Mouse (Mus musculus): ENCODE data around the gene Phldb3. TPM values are rescaled to one million over a fixed set of nuclear protein-coding genes. Genes with fewer than 3 reads are reported as not detected.

The Phldb3 gene
- total RNA-seq, 4 experiments from 2014 or later = 0.13 to 0.39 (median 0.27) TPM; not detected in 1

Other genes with a start within 250 kb of the Phldb3 start
- 1 to 10 TPM in 1 of 4 experiments, under 1 TPM in 3; 0.50 to 1.0 (median 0.53) TPM for gene Kcnn4, start 240.5 kb upstream of the Phldb3 start, total RNA-seq (2022)
- 10 to 100 TPM; 40.2 to 47.7 (median 43.4) TPM for gene Smg9, start 211.1 kb upstream of the Phldb3 start, total RNA-seq (2022)
- gene Irgc1, start 158.5 kb upstream of the Phldb3 start, total RNA-seq (2022) = under 1 TPM in 1 of 4 experiments, not detected in 3; 0.21 TPM
- gene Plaur, start 148.3 kb upstream of the Phldb3 start, total RNA-seq (2022) = 1 to 10 TPM in 2 of 4 experiments, under 1 TPM in 2; 0.72 to 4.6 (median 2.1) TPM
- 100 to 1,000 TPM; 215 to 253 (median 239) TPM for gene Cadm4, start 128.7 kb upstream of the Phldb3 start, total RNA-seq (2022)
- 10 to 100 TPM; 42.8 to 45.4 (median 44.1) TPM for gene Zfp428, start 103.8 kb upstream of the Phldb3 start, total RNA-seq (2022)
- not detected for gene AC161166.1, start 98.3 kb upstream of the Phldb3 start, total RNA-seq (2022)
- 10 to 100 TPM; 62.6 to 68.9 (median 66.6) TPM for gene Irgq, start 80.1 kb upstream of the Phldb3 start, total RNA-seq (2022)
- gene Pinlyp, start 64.6 kb upstream of the Phldb3 start, total RNA-seq (2022) = not detected
- 10 to 100 TPM; 37.2 to 39.8 (median 38.5) TPM for gene Xrcc1, start 64.5 kb upstream of the Phldb3 start, total RNA-seq (2022)
- 10 to 100 TPM; 13.3 to 16.0 (median 15.1) TPM for gene Ethe1, start 23.2 kb upstream of the Phldb3 start, total RNA-seq (2022)
- 1 to 10 TPM; 5.3 to 6.9 (median 5.7) TPM for gene Zfp575, start 23.1 kb upstream of the Phldb3 start, total RNA-seq (2022)
- 1 to 10 TPM in 1 of 4 experiments, under 1 TPM in 3; 0.44 to 1.3 (median 0.63) TPM for gene Lypd3, start 25.8 kb downstream of the Phldb3 start, total RNA-seq (2022)
- not detected for gene Tex101, start 65.9 kb downstream of the Phldb3 start, total RNA-seq (2022)
- gene BC049730, start 98.5 kb downstream of the Phldb3 start, total RNA-seq (2022) = not detected
- not detected for gene Gm4763, start 116.1 kb downstream of the Phldb3 start, total RNA-seq (2022)
- not detected for gene Cd177, start 149.5 kb downstream of the Phldb3 start, total RNA-seq (2022)
- not detected for gene Ceacam10, start 166.4 kb downstream of the Phldb3 start, total RNA-seq (2022)

All from left cerebral cortex, adult 8-10 months (tissue).